Mouse (Mus musculus) liver, embryonic 14.5 days (tissue): ENCODE data around the gene Zfp747.

Experiments used
- CTCF ChIP-seq: IDR thresholded peaks from 2 replicates; pipeline ENCODE4 v1.5.1; 2016; ENCODE audit warnings: antibody characterized with exemption, low read depth, control low read depth
- EP300 ChIP-seq: IDR thresholded peaks from 2 replicates; pipeline ENCODE4 v1.6.1; 2016; ENCODE audit warnings: antibody characterized with exemption, low read depth

DNA sequence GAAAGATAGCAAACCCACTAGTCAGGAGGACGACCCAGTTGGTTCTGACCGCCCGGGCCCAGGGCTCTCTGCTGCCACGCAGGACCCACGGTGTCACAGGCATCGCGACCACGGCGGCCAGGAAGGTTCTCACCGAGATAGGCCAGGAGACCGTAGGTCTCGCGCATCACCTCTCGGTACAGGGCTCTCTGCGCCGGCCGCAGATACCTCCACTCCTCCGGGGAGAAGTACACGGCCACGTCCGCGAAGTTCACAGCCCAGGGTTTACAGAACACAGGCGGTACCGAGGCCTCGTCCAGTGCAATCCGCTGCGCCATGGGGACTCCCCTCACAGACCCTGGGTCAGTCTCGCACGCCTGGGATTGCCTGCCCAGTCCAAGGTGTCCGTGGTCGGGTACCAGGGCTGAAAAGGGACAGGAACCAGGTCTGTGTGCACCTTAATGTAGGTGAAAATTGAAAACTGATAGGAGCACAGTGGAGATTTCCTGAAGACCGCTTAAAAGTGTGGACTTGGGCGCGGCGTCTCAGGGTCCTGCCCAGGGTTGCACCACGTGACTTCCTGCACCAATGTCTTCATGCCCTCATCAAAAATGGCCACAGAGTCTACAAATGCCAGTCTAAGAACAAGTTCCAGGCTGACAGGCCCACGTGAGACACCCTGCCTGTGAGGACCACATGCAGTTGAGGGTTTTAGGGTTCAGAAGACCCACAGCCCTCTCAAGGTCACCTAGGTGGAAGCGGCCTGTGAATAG lies 11.0 kb upstream of the Zfp747 start, which contains the start of gene 9130019O22Rik:
- TF ChIP-seq CTCF (no peak), EP300 (no peak)
